Mouse (Mus musculus) heart, embryonic 14.5 days (tissue): ENCODE measurements at regions not wholly inside any gene's neighbourhood (a gene's known extent, or its start where the extent isn't known, plus 50 kb on each side); places are given as distances from the start of the nearest gene placed in this dataset.

Experiments used
- ATAC-seq: fragments of 200-750 bp; cut with Nextera tagmentation; 2 replicates; pipeline ENCODE4 v1.8.0; 2017; ENCODE audit warnings: low read depth, moderate TSS enrichment; ENCODE audit not compliant: insufficient number of reproducible peaks, insufficient read depth, low FRiP score
- H3K27ac ChIP-seq, 2 experiments: fragments of 200-500 bp in 1 of 2; fragments of 300-500 bp in 1 of 2; sonication (generic) in 1 of 2; replicated peaks in 1 of 2; 2 replicates each; pipeline ENCODE4 v1.5.1; 2012 to 2014; ENCODE audit warnings: low read depth in 2 of 2, low read length in 2 of 2, control low read depth in 1 of 2, mild to moderate bottlenecking in 1 of 2, mixed read lengths in 1 of 2; ENCODE audit not compliant: control insufficient read depth in 1 of 2, insufficient read depth in 1 of 2
- H3K27me3 ChIP-seq: fragments of 300-500 bp; sonication (generic); 2 replicates; pipeline ENCODE4 v1.6.1; 2014; ENCODE audit warnings: mild to moderate bottlenecking, low read length, control low read depth; ENCODE audit not compliant: control insufficient read depth, insufficient read depth
- H3K36me3 ChIP-seq: fragments of 300-500 bp; sonication (generic); 2 replicates; pipeline ENCODE4 v1.6.1; 2014; ENCODE audit warnings: mild to moderate bottlenecking, control low read depth, low read length, mixed read lengths; ENCODE audit not compliant: control insufficient read depth, insufficient read depth
- H3K4me1 ChIP-seq, 2 experiments: fragments of 200-500 bp in 1 of 2; fragments of 300-500 bp in 1 of 2; sonication (generic) in 1 of 2; 2 replicates each; pipeline ENCODE4 v1.6.1; 2012 to 2014; ENCODE audit warnings: low read length in 2 of 2, control low read depth in 1 of 2, mixed read lengths in 1 of 2; ENCODE audit not compliant: control insufficient read depth in 2 of 2, insufficient read depth in 2 of 2
- H3K4me2 ChIP-seq: fragments of 300-500 bp; sonication (generic); 2 replicates; pipeline ENCODE4 v1.6.1; 2014; ENCODE audit warnings: mild to moderate bottlenecking, low read length
- H3K4me3 ChIP-seq, 2 experiments: fragments of 200-500 bp in 1 of 2; fragments of 300-500 bp in 1 of 2; sonication (generic) in 1 of 2; 2 replicates each; pipeline ENCODE4 v1.5.1; 2012 to 2014; ENCODE audit warnings: low read length in 2 of 2, mild to moderate bottlenecking in 2 of 2, control low read depth in 1 of 2, low read depth in 1 of 2, moderate library complexity in 1 of 2; ENCODE audit not compliant: control insufficient read depth in 1 of 2, insufficient read depth in 1 of 2
- H3K9ac ChIP-seq: fragments of 300-500 bp; sonication (generic); 2 replicates; pipeline ENCODE4 v1.6.1; 2014; ENCODE audit warnings: mild to moderate bottlenecking, low read length
- H3K9me3 ChIP-seq: fragments of 300-500 bp; sonication (generic); 2 replicates; pipeline ENCODE4 v1.6.1; 2016; ENCODE audit warnings: low read length, control low read depth; ENCODE audit not compliant: control insufficient read depth
- WGBS: fragments of 180-500 bp; shearing (Covaris S2); extraction: QIAGEN DNeasy Blood & Tissue Kit; methylation state at CpG from one replicate; pipeline ENCODE4 v1.1.7; 2014; 5-methylcytosine and 5-hydroxymethylcytosine counted together

- H3K9ac ChIP-seq, result no peak overlapping the region
- WGBS, result 69% methylated on average over 3 of the region's 3 CpGs
- H3K4me1 ChIP-seq, result no peaks in the 10 kb centered on the region
- no peak overlapping the region for H3K4me2 ChIP-seq
- H3K4me3 ChIP-seq, result no peak overlapping the region
- ATAC-seq, result no peak
- no peaks in the 10 kb centered on the region for H3K9me3 ChIP-seq
- no peaks in the 10 kb centered on the region for H3K36me3 ChIP-seq
- H3K27ac ChIP-seq, result no peak overlapping the region
- no peaks in the 10 kb centered on the region for H3K27me3 ChIP-seq
Measured at GRCm38 (mm10) chr13:115423761-115424160, 322.0 kb upstream of the Itga1 start.

DNA sequence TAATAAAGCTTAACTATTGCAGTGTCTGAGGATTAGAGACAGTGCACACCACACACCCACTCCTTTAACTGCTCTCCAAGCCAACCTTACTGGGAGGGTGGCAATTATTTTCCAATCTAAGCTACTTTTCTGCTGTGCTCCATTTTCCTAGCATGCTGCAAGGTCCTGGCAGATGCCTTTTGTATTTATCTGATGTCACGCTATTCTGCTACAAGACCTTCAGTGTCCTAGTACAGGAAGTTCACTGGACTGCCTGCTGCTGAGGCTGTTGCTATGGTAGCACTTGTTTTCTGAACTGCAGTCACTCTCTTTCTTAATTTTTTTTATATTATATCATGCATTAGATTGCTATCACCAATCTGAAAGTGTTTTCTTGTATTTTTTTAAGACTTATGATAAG is 319.7 kb upstream of the Itga1 start:
- H3K4me2 ChIP-seq, result no peak overlapping the region
- 28% methylated on average over 1 of the region's 1 CpGs for WGBS

DNA sequence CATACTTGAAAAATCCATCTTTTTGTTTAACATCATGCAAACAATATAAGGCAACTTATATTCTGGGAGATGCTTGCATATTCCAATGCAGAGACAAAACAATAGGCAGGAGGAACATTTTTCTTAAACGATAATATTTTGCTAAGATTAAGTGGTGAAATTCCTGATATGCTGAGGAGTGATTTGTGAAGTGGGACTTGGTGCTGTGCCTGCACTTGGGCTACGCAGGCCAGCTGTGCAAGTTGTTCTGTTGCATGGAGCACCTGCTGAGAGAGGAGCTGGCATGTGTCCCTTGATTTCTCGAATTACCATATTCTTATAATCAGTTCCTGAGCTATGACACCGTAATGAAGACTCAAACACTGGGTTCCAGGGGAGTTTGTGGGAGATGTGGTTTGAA is 316.1 kb upstream of the Itga1 start:
- Histone ChIP-seq H3K4me2 (no peak overlapping the region), H3K4me3 (no peak overlapping the region), H3K27me3 (no peaks in the 10 kb centered on the region), H3K9ac (no peak overlapping the region), H3K9me3 (no peaks in the 10 kb centered on the region), H3K4me1 (no peaks in the 10 kb centered on the region), H3K27ac (no peak overlapping the region), H3K36me3 (no peaks in the 10 kb centered on the region)
- 64% methylated on average over 4 of the region's 4 CpGs for WGBS
- ATAC-seq, result no peak

More for the DNA sequence above, 319.7 kb upstream of the Itga1 start:
- no peak for ATAC-seq
- no peak overlapping the region for H3K27ac ChIP-seq
- H3K4me3 ChIP-seq, result no peak overlapping the region
- no peaks in the 10 kb centered on the region for H3K36me3 ChIP-seq
- H3K9ac ChIP-seq, result no peak overlapping the region
- no peaks in the 10 kb centered on the region for H3K9me3 ChIP-seq
- no peaks in the 10 kb centered on the region for H3K4me1 ChIP-seq
- no peaks in the 10 kb centered on the region for H3K27me3 ChIP-seq

- Histone ChIP-seq H3K27me3 (no peaks in the 10 kb centered on the region), H3K4me3 (no peak overlapping the region), H3K9me3 (no peaks in the 10 kb centered on the region), H3K36me3 (no peaks in the 10 kb centered on the region), H3K4me2 (no peak overlapping the region), H3K4me1 (no peaks in the 10 kb centered on the region), H3K27ac (no peak overlapping the region), H3K9ac (no peak overlapping the region)
- no peak for ATAC-seq
- 73% methylated on average over 9 of the region's 9 CpGs for WGBS
Measured at GRCm38 (mm10) chr13:115413721-115414531, 312.2 kb upstream of the Itga1 start.

DNA sequence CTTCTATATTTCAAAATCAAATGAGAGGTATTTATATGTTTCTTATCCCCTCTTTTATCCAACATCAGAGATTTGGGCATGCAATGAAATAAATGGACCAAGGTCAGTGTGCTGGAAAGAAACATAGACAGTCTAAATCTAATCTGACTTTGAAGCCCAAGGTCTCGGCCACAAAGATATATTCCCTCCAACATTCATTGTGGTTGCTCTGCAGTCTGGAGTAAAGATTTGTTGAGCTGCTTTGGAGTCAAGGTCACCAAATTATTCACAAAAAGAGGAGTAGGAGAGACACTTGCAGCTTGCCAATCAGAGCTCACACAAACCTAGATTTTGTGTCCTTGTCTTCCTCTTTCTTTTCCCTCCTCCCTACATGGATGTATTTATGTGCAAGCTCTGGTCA is 304.2 kb upstream of the Itga1 start:
- no peak for ATAC-seq
- no peaks in the 10 kb centered on the region for H3K27me3 ChIP-seq
- no peak overlapping the region for H3K9ac ChIP-seq
- no peaks in the 10 kb centered on the region for H3K4me1 ChIP-seq
- H3K36me3 ChIP-seq, result no peaks in the 10 kb centered on the region
- H3K9me3 ChIP-seq, result no peaks in the 10 kb centered on the region
- no peak overlapping the region for H3K4me2 ChIP-seq
- H3K4me3 ChIP-seq, result no peak overlapping the region
- 71% methylated on average over 1 of the region's 1 CpGs for WGBS
- H3K27ac ChIP-seq, result no peak overlapping the region

DNA sequence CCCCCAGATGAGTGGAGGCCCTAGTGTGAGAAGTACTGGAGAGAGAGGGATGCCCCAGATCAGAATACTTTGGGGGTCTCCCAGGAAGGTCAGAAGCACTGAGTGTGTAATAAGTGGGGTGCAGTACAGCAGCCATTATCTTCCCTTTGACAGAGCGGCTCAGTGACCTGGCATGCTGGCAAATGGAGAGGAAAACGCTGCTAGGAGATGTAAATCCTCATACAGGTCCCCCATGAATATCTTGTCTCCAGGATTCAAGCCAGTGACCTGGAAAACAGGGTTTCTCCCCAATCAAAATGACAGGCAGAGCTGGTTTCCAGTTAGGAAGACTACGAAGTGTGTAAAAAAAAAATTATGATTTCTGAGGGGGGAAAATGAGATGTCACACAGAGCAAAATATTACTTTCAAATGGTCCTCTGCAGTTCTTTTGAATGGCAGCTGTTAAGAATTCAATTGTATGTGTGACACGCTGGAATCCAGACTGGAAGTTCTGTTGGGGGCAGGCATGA is 299.0 kb upstream of the Itga1 start:
- ATAC-seq, result no peak
- Histone ChIP-seq H3K36me3 (no peaks in the 10 kb centered on the region), H3K4me3 (no peak overlapping the region), H3K9ac (no peak overlapping the region), H3K9me3 (no peaks in the 10 kb centered on the region), H3K4me2 (no peak overlapping the region), H3K27me3 (no peaks in the 10 kb centered on the region), H3K27ac (no peak overlapping the region), H3K4me1 (no peaks in the 10 kb centered on the region)
- 72% methylated on average over 4 of the region's 4 CpGs for WGBS

DNA sequence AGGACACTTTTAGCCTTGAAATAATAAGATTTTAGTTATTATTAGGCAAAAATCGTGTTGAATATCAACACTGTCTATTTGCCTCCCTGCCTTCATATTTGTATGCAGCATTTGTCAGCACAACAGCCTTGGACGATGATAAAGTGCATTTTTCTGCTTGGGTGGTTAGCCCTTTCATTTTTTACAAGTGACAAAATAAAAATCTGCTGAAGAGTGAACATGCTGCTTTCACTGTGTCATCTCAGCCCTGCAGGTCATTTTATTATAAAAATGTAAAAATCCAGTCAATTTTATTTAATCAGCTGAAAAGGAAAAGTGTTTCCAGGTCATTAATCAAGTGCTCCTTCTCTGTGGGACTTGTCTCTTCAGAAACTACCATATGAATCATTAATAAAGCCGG is 277.9 kb upstream of the Itga1 start:
- H3K4me1 ChIP-seq, result no peaks in the 10 kb centered on the region; a peak in 1 of 4 replicates
- WGBS, result 57% methylated on average over 3 of the region's 3 CpGs
- no peak overlapping the region for H3K9ac ChIP-seq
- ATAC-seq, result no peak
- no peaks in the 10 kb centered on the region for H3K36me3 ChIP-seq
- H3K9me3 ChIP-seq, result no peaks in the 10 kb centered on the region
- no peak overlapping the region for H3K27ac ChIP-seq
- H3K4me3 ChIP-seq, result no peak overlapping the region
- no peaks in the 10 kb centered on the region for H3K27me3 ChIP-seq
- no peak overlapping the region for H3K4me2 ChIP-seq
